Mouse (Mus musculus) myocyte (in vitro differentiated cells): ENCODE results near the gene Soat1. TPM values are rescaled to one million over a fixed set of nuclear protein-coding genes. Genes with fewer than 3 reads are reported as not detected.

Experiments
- H3K27me3 ChIP-seq: one replicate; pipeline ENCODE4 v1.6.1; 2011; ENCODE audit not compliant: control insufficient read depth, insufficient read depth, insufficient read length
- H3K36me3 ChIP-seq: one replicate; pipeline ENCODE4 v1.6.1; 2011; ENCODE audit not compliant: control insufficient read depth, insufficient read depth
- H3K4me2 ChIP-seq: one replicate; pipeline ENCODE4 v1.6.1; 2011; ENCODE audit warnings: low read depth, control low read depth
- H3K4me3 ChIP-seq: one replicate; pipeline ENCODE4 v1.5.1; 2011; ENCODE audit warnings: mild to moderate bottlenecking, control low read depth, moderate library complexity
- H3K79me2 ChIP-seq: one replicate; pipeline ENCODE4 v1.6.1; 2011; ENCODE audit not compliant: control insufficient read depth, insufficient read depth
- H3ac ChIP-seq: one replicate; pipeline ENCODE4 v1.6.1; 2011; ENCODE audit not compliant: control insufficient read depth, insufficient read length
- CEBPB ChIP-seq: IDR thresholded peaks from 2 replicates; pipeline ENCODE4 v1.6.1; 2011; ENCODE audit warnings: mild to moderate bottlenecking, moderate library complexity; ENCODE audit not compliant: poor library complexity, insufficient read depth, severe bottlenecking
- E2F4 ChIP-seq: IDR thresholded peaks from one replicate; pipeline ENCODE4 v1.6.1; 2011; ENCODE audit warnings: mild to moderate bottlenecking, control low read depth, moderate library complexity; ENCODE audit not compliant: insufficient read depth
- MAX ChIP-seq: IDR thresholded peaks from one replicate; pipeline ENCODE4 v1.6.1; 2011; ENCODE audit warnings: low read depth, mild to moderate bottlenecking, control low read depth
- MYOD1 ChIP-seq, 3 experiments: IDR thresholded peaks; one replicate each; pipeline ENCODE4 v1.6.1; 2011; ENCODE audit warnings: control low read depth in 2 of 3, low read depth in 2 of 3, mild to moderate bottlenecking in 2 of 3, moderate library complexity in 1 of 3; ENCODE audit not compliant: insufficient read length in 2 of 3, control insufficient read depth in 1 of 3
- MYOG ChIP-seq, 3 experiments: IDR thresholded peaks; one replicate each; pipeline ENCODE4 v1.6.1; 2011; ENCODE audit warnings: control low read depth in 2 of 3, low read depth in 2 of 3, mild to moderate bottlenecking in 2 of 3; ENCODE audit not compliant: insufficient read length in 2 of 3, control insufficient read depth in 1 of 3, insufficient read depth in 1 of 3
- POLR2A ChIP-seq: IDR thresholded peaks from one replicate; pipeline ENCODE4 v1.6.1; 2011; ENCODE audit warnings: low read depth, mild to moderate bottlenecking, control low read depth, moderate library complexity; ENCODE audit not compliant: insufficient read length
- POLR2AphosphoS2 ChIP-seq: IDR thresholded peaks from one replicate; pipeline ENCODE4 v1.6.1; 2011; ENCODE audit warnings: low read depth, control low read depth; ENCODE audit not compliant: insufficient read length
- REST ChIP-seq: IDR thresholded peaks from one replicate; pipeline ENCODE4 v1.6.1; 2011; ENCODE audit warnings: mild to moderate bottlenecking, control low read depth, moderate library complexity; ENCODE audit not compliant: insufficient read depth, insufficient read length
- SRF ChIP-seq: IDR thresholded peaks from one replicate; pipeline ENCODE4 v1.6.1; 2011; ENCODE audit warnings: low read depth; ENCODE audit not compliant: control insufficient read depth, insufficient read length
- TCF12 ChIP-seq: IDR thresholded peaks from one replicate; pipeline ENCODE4 v1.6.1; 2011; ENCODE audit warnings: mild to moderate bottlenecking, control low read depth; ENCODE audit not compliant: poor library complexity, insufficient read depth, severe bottlenecking
- TCF3 ChIP-seq: IDR thresholded peaks from one replicate; pipeline ENCODE4 v1.6.1; 2011; ENCODE audit warnings: low read depth, control low read depth; ENCODE audit not compliant: insufficient read length
- USF1 ChIP-seq: IDR thresholded peaks from one replicate; pipeline ENCODE4 v1.6.1; 2011; ENCODE audit warnings: low read depth, mild to moderate bottlenecking, control low read depth, moderate library complexity
- polyA plus RNA-seq: library from polyadenylated mRNA; unstranded; fragments of >200 nt; fragmentation: generic; extraction: Trizol; gene quantifications from one replicate; pipeline ENCODE4 v1.2.1, GENCODE M21; 2012; ENCODE audit warnings: missing spikeins

The Soat1 gene
- polyA plus RNA-seq, 1 experiment: 42.2 TPM

- Histone ChIP-seq H3K4me2 (no peak overlapping the region), H3K36me3 (peaks cover 44% of the 10 kb centered on the region), H3K79me2 (no peaks in the 10 kb centered on the region), H3K4me3 (no peak overlapping the region), H3K27me3 (no peaks in the 10 kb centered on the region), H3ac (no peak overlapping the region)
- TF ChIP-seq E2F4 (no peak), POLR2AphosphoS2 (no peak), TCF3 (no peak), USF1 (no peak), MYOD1 (IDR thresholded peaks at IDR 0.05; ENCODE audit: control insufficient read depth in 1 of 3, insufficient read length in 2 of 3, low read depth in 2 of 3) (no peak), CEBPB (no peak), MYOG (IDR thresholded peaks at IDR 0.05; ENCODE audit: control insufficient read depth in 1 of 3, insufficient read depth in 1 of 3, insufficient read length in 2 of 3, low read depth in 2 of 3) (no peak), MAX (no peak), SRF (no peak)
Measured at GRCm38 (mm10) chr1:156437016-156437708, 37.0 kb downstream of the Soat1 start.

- no peak for TF ChIP-seq E2F4
- TF ChIP-seq MAX: no peak
- TF ChIP-seq POLR2A: no peak
- TF ChIP-seq POLR2AphosphoS2: no peak
- TF ChIP-seq TCF12: no peak
- TF ChIP-seq MYOG (IDR thresholded peaks at IDR 0.05; ENCODE audit: control insufficient read depth in 1 of 3, insufficient read depth in 1 of 3, insufficient read length in 2 of 3, low read depth in 2 of 3): no peak
- TF ChIP-seq USF1: no peak
- TF ChIP-seq REST: no peak
- H3ac ChIP-seq: no peak overlapping the region
- H3K4me3 ChIP-seq: no peak overlapping the region
- H3K27me3 ChIP-seq: no peaks in the 10 kb centered on the region
- no peak overlapping the region for H3K4me2 ChIP-seq
- H3K79me2 ChIP-seq: no peaks in the 10 kb centered on the region
- peaks cover 18% of the 10 kb centered on the region for H3K36me3 ChIP-seq
Measured at GRCm38 (mm10) chr1:156433497-156433896, 40.6 kb downstream of the Soat1 start.

GRCm38 (mm10) chr1:156432498-156432897 is 41.6 kb downstream of the Soat1 start:
- Histone ChIP-seq H3ac (no peak overlapping the region), H3K27me3 (no peaks in the 10 kb centered on the region), H3K79me2 (no peaks in the 10 kb centered on the region), H3K4me2 (no peak overlapping the region), H3K4me3 (no peak overlapping the region), H3K36me3 (peaks cover 14% of the 10 kb centered on the region)
- no peak for TF ChIP-seq POLR2AphosphoS2
- no peak for TF ChIP-seq USF1
- TF ChIP-seq REST: no peak
- no peak for TF ChIP-seq CEBPB
- TF ChIP-seq TCF12: no peak
- TF ChIP-seq TCF3: no peak
- TF ChIP-seq MYOG (IDR thresholded peaks at IDR 0.05; ENCODE audit: control insufficient read depth in 1 of 3, insufficient read depth in 1 of 3, insufficient read length in 2 of 3, low read depth in 2 of 3): no peak
- no peak for TF ChIP-seq MAX

DNA sequence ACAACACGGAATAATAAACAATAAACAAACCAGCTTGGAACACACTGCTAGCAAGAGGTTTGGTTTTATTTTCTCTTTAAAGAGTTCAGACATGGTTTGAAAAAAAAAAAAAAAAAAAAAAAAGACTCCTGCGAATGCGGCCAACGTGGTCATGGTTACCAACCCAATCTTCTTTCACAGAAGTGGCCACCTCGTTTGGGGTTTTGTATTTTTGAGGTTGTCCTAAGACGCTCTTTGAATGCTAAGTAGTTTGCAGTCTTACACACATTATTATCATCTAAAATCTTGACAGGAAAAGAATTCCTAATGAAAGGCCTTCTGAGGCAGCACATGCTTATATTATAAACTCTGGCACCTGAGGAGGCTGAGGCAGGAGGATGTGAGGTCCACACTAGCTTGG is 45.7 kb downstream of the Soat1 start:
- H3K27me3 ChIP-seq: no peaks in the 10 kb centered on the region
- H3K4me3 ChIP-seq: no peak overlapping the region
- TF ChIP-seq TCF12 (no peak), TCF3 (no peak), MAX (no peak), POLR2A (no peak), POLR2AphosphoS2 (no peak), USF1 (no peak), E2F4 (no peak), MYOG (IDR thresholded peaks at IDR 0.05; ENCODE audit: control insufficient read depth in 1 of 3, insufficient read depth in 1 of 3, insufficient read length in 2 of 3, low read depth in 2 of 3) (no peak), CEBPB (no peak), REST (no peak), MYOD1 (IDR thresholded peaks at IDR 0.05; ENCODE audit: control insufficient read depth in 1 of 3, insufficient read length in 2 of 3, low read depth in 2 of 3) (no peak), SRF (no peak)
- no peak overlapping the region for H3K4me2 ChIP-seq
- no peaks in the 10 kb centered on the region for H3K79me2 ChIP-seq
- H3ac ChIP-seq: no peak overlapping the region
- H3K36me3 ChIP-seq: peaks cover 7% of the 10 kb centered on the region

DNA sequence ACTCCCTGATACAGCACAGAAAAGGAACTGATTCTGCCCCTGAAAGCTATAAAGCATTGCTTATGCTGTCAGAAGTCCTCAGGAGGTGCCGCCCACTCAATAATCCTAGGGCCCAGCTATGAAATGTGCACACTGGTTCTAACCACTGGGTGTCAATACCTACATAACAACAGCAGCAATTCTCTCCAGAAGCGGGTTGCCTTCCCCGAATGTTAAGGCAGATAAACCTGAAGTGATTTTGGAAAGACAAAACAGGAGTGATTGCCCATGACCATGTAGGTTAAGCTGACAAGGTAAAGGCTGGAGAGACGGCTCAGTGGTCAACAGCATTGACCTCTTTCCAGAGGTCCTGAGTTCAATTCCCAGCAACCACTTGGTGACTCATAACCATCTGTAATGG is 48.4 kb downstream of the Soat1 start:
- Histone ChIP-seq H3ac (no peak overlapping the region), H3K27me3 (no peaks in the 10 kb centered on the region), H3K36me3 (peaks cover 6% of the 10 kb centered on the region), H3K79me2 (no peaks in the 10 kb centered on the region), H3K4me2 (no peak overlapping the region), H3K4me3 (no peak overlapping the region)
- no peak for TF ChIP-seq CEBPB
- TF ChIP-seq TCF3: no peak
- no peak for TF ChIP-seq E2F4
- TF ChIP-seq MAX: no peak
- TF ChIP-seq TCF12: no peak
- TF ChIP-seq MYOD1 (IDR thresholded peaks at IDR 0.05; ENCODE audit: control insufficient read depth in 1 of 3, insufficient read length in 2 of 3, low read depth in 2 of 3): no peak
- no peak for TF ChIP-seq USF1
- TF ChIP-seq POLR2AphosphoS2: no peak
- TF ChIP-seq POLR2A: no peak
- TF ChIP-seq REST: no peak
- no peak for TF ChIP-seq MYOG (IDR thresholded peaks at IDR 0.05; ENCODE audit: control insufficient read depth in 1 of 3, insufficient read depth in 1 of 3, insufficient read length in 2 of 3, low read depth in 2 of 3)
- no peak for TF ChIP-seq SRF
